Mouse (Mus musculus) embryonic stem cell, embryonic (primary cell): ENCODE data around the gene Insyn1.

Source experiments
- CTCF ChIA-PET, 4 experiments: fragments of 300-600 bp in 2 of 4; fragments of 350-600 bp in 2 of 4; sonication (Branson Sonifier 250); formaldehyde crosslinking; loops; one replicate each; lab custom pipeline; 2022; ENCODE audit warnings: inconsistent platforms in 2 of 4; lab: Charles Lee
- POLR2A ChIA-PET, 4 experiments: fragments of 300-600 bp in 2 of 4; fragments of 350-600 bp in 2 of 4; sonication (Branson Sonifier 250); formaldehyde crosslinking; loops; one replicate each; lab custom pipeline; 2022; ENCODE audit warnings: antibody characterized with exemption in 4 of 4, inconsistent platforms in 1 of 4; lab: Charles Lee

Gene Insyn1

GRCm38 (mm10) chr9:58541895-58542338 lies 53.5 kb downstream of the Insyn1 start:
- CTCF ChIA-PET = interaction anchor here in 3 of 4 experiments (0.7 to 1.4 kb wide), 5 partner anchors 14 to 37 kb away, joined by 3 to 9 read pairs (median 4); no protein-coding TSS in a partner anchor
- POLR2A ChIA-PET = interaction anchor here in 3 of 4 experiments (0.7 to 4.2 kb wide), 13 partner anchors 9 to 203 kb away, joined by 3 to 39 read pairs (median 4); partner anchors contain the start of genes Cd276 (in 3 of the 3) and Nptn (in 1 of the 3)

GRCm38 (mm10) chr9:58544879-58545324 lies 56.5 kb downstream of the Insyn1 start:
- CTCF ChIA-PET = interaction anchor here in 3 of 4 experiments (1.0 to 1.3 kb wide), 4 partner anchors 9 to 34 kb away, joined by 3 to 7 read pairs (median 3); no protein-coding TSS in a partner anchor
- POLR2A ChIA-PET = interaction anchor here in 2 of 4 experiments (0.7 to 4.2 kb wide), 7 partner anchors 10 to 91 kb away, joined by 3 to 39 read pairs (median 3); partner anchors contain the start of genes Cd276 (in 1 of the 2) and Nptn (in 1 of the 2)

GRCm38 (mm10) chr9:58545428-58545827 lies 57.0 kb downstream of the Insyn1 start:
- ChIA-PET POLR2A (interaction anchor here in 3 of 4 experiments (0.6 to 4.2 kb wide), 10 partner anchors 10 to 91 kb away, joined by 3 to 39 read pairs (median 3); partner anchors contain the start of genes Cd276 (in 1 of the 3) and Nptn (in 1 of the 3)), CTCF (interaction anchor here in 3 of 4 experiments (1.0 to 1.1 kb wide), 4 partner anchors 9 to 33 kb away, joined by 3 read pairs; no protein-coding TSS in a partner anchor)

GRCm38 (mm10) chr9:58546630-58547360 lies 58.4 kb downstream of the Insyn1 start:
- CTCF ChIA-PET = no interaction called here
- POLR2A ChIA-PET = interaction anchor here in 3 of 4 experiments (0.6 to 2.0 kb wide), 7 partner anchors 9 to 1093 kb away, joined by 3 to 5 read pairs (median 4); partner anchors contain the start of genes Cd276 (in 1 of the 3) and Nptn (in 1 of the 3)

GRCm38 (mm10) chr9:58548897-58549296 lies 60.5 kb downstream of the Insyn1 start:
- POLR2A ChIA-PET = interaction anchor here in 2 of 4 experiments (0.8 to 1.9 kb wide), 7 partner anchors 8 to 93 kb away, joined by 3 to 6 read pairs (median 3); partner anchors contain the start of gene Nptn (in 1 of the 2)
- CTCF ChIA-PET = interaction anchor here (0.6 to 2.5 kb wide), 6 partner anchors 14 to 32 kb away, joined by 3 to 14 read pairs (median 8); no protein-coding TSS in a partner anchor
